Mouse (Mus musculus): Measurements from ENCODE around the gene Evc2. TPM values are rescaled to one million over a fixed set of nuclear protein-coding genes. Genes with fewer than 3 reads are reported as not detected.

Evc2 gene
- polyA plus RNA-seq, 1 experiment from 2014 or later: 21.6 TPM

- no peak for ATAC-seq (ENCODE audit: insufficient read depth)
- DNase-seq: no peak
Measured at GRCm38 (mm10) chr5:37469031-37469430, 130.7 kb downstream of the Evc2 start.

DNA sequence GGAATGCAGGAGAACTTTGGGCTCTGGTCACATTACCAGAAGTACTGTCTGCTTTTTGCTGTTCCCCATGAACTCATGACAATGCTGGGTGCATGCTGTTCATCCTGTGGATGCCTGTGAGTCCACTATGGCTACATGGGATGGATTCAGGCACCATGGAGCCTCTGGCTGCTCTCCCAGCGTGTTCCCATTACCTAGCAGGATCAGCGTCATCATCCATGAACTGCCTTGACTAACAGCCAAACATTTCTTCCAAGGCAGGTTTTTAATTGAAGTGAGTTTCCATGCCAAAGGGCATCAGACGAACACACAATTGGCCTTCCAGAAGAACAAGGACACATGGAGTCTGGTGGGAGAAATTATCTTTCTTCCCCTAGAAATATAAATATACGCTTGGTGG is 133.3 kb downstream of the Evc2 start:
- WGBS: 81% methylated on average over 4 of the region's 4 CpGs

More at GRCm38 (mm10) chr5:37469031-37469430, 130.7 kb downstream of the Evc2 start:
- 66% methylated on average over 5 of the region's 5 CpGs for WGBS
- Histone ChIP-seq H3K4me1 (ENCODE audit: insufficient read depth) (no peaks in the 10 kb centered on the region), H3K4me2 (no peak overlapping the region), H3K9ac (no peak overlapping the region), H3K36me3 (ENCODE audit: insufficient read depth) (no peaks in the 10 kb centered on the region), H3K4me3 (ENCODE audit: low read depth, low read length) (no peak overlapping the region), H3K27me3 (ENCODE audit: insufficient read depth, low read length) (no peaks in the 10 kb centered on the region), H3K9me3 (ENCODE audit: low read depth, low read length) (no peaks in the 10 kb centered on the region), H3K27ac (ENCODE audit: low read depth) (no peak overlapping the region)
- no peak for TF ChIP-seq CTCF (IDR thresholded peaks at IDR 0.05; ENCODE audit: low read depth)

GRCm38 (mm10) chr5:37472025-37472608 is 133.8 kb downstream of the Evc2 start:
- Histone ChIP-seq H3K36me3 (ENCODE audit: insufficient read depth) (no peaks in the 10 kb centered on the region), H3K4me3 (ENCODE audit: low read depth, low read length) (no peak overlapping the region), H3K9ac (no peak overlapping the region), H3K27ac (ENCODE audit: low read depth) (no peak overlapping the region), H3K9me3 (ENCODE audit: low read depth, low read length) (no peaks in the 10 kb centered on the region), H3K4me1 (ENCODE audit: insufficient read depth) (no peaks in the 10 kb centered on the region), H3K4me2 (no peak overlapping the region), H3K27me3 (ENCODE audit: insufficient read depth, low read length) (no peaks in the 10 kb centered on the region)
- DNase-seq (no peak), ATAC-seq (ENCODE audit: insufficient read depth) (no peak)
- 55% methylated on average over 3 of the region's 3 CpGs for WGBS
- no peak for TF ChIP-seq CTCF (IDR thresholded peaks at IDR 0.05; ENCODE audit: low read depth)

More for the DNA sequence above, 133.3 kb downstream of the Evc2 start:
- H3K4me3 ChIP-seq (ENCODE audit: low read depth, low read length): no peak overlapping the region
- H3K4me2 ChIP-seq: no peak overlapping the region
- H3K27me3 ChIP-seq (ENCODE audit: insufficient read depth, low read length): no peaks in the 10 kb centered on the region
- no peak for TF ChIP-seq CTCF (IDR thresholded peaks at IDR 0.05; ENCODE audit: low read depth)
- DNase-seq: no peak
- no peak for ATAC-seq (ENCODE audit: insufficient read depth)
- no peak overlapping the region for H3K9ac ChIP-seq
- no peaks in the 10 kb centered on the region for H3K9me3 ChIP-seq (ENCODE audit: low read depth, low read length)
- H3K36me3 ChIP-seq (ENCODE audit: insufficient read depth): no peaks in the 10 kb centered on the region
- H3K4me1 ChIP-seq (ENCODE audit: insufficient read depth): no peaks in the 10 kb centered on the region
- no peak overlapping the region for H3K27ac ChIP-seq (ENCODE audit: low read depth)

Other genes with a start within 250 kb of the Evc2 start
- 14.5 and 15.6 TPM in 2 replicates for gene Crmp1, start 96.6 kb upstream of the Evc2 start, polyA plus RNA-seq (2014; fragmentation: Nextera tagmentation; extraction: Ambion mirVana)
- 20.3 and 20.6 TPM in 2 replicates for gene Evc, start 1.6 kb upstream of the Evc2 start, polyA plus RNA-seq (2014; fragmentation: Nextera tagmentation; extraction: Ambion mirVana)